Mouse (Mus musculus): ENCODE measurements around the gene Gse1. TPM values are rescaled to one million over a fixed set of nuclear protein-coding genes. Genes with fewer than 3 reads are reported as not detected.

Gse1 gene
- total and polyA plus RNA-seq, 3 experiments = 23.6 to 128 (median 66.9) TPM

- TF ChIP-seq MYC (IDR thresholded peaks at IDR 0.05; ENCODE audit: low read depth, low read length) = 0 out of 2 replicates have a peak, but pooled peaks have one; percentile 18
- TF ChIP-seq MEF2A (IDR thresholded peaks at IDR 0.05; ENCODE audit: extremely low read depth, insufficient replicate concordance, low read depth, low read length, poor library complexity, severe bottlenecking) = no peak
- TF ChIP-seq SIN3A (IDR thresholded peaks at IDR 0.05; ENCODE audit: low read length) = peak; percentile 80
- TF ChIP-seq MXI1 (IDR thresholded peaks at IDR 0.05; ENCODE audit: low read depth, low read length) = peak; percentile 83
- TF ChIP-seq NELFE (IDR thresholded peaks at IDR 0.05; ENCODE audit: low read depth, low read length) = 0 out of 2 replicates have a peak, but pooled peaks have one; percentile 9
- no peak; the same call in 1 of the 2 replicates for TF ChIP-seq MAX (IDR thresholded peaks at IDR 0.05; ENCODE audit: low read length)
- TF ChIP-seq HCFC1 (IDR thresholded peaks at IDR 0.05; ENCODE audit: low read depth, low read length) = 0 out of 2 replicates have a peak, but pooled peaks have one; percentile 29
- no peak for TF ChIP-seq E2F4 (IDR thresholded peaks at IDR 0.05; ENCODE audit: borderline replicate concordance, low read depth, low read length)
- no peak for TF ChIP-seq POLR2AphosphoS2 (IDR thresholded peaks at IDR 0.05; ENCODE audit: low read length)
- no peak for TF ChIP-seq BHLHE40 (IDR thresholded peaks at IDR 0.05; ENCODE audit: borderline replicate concordance, low read depth, low read length)
- TF ChIP-seq SMC3 (IDR thresholded peaks at IDR 0.05; ENCODE audit: low read depth, low read length) = no peak
- TF ChIP-seq USF2 (IDR thresholded peaks at IDR 0.05; ENCODE audit: borderline replicate concordance in 1 of 2, insufficient read depth in 1 of 2, low read depth in 1 of 2, low read length in 2 of 2) = no peak
- peak; percentile 55 for TF ChIP-seq RCOR1 (IDR thresholded peaks at IDR 0.05; ENCODE audit: low read depth, low read length)
- no peak for TF ChIP-seq UBTF (IDR thresholded peaks at IDR 0.05; ENCODE audit: borderline replicate concordance, insufficient read depth, low read depth, low read length)
- peak; percentile 34 to 87; a peak in 2 of 4 replicates for TF ChIP-seq EP300 (IDR thresholded peaks at IDR 0.05; ENCODE audit: low read depth in 1 of 2, low read length in 2 of 2)
- no peak for TF ChIP-seq NRF1 (IDR thresholded peaks at IDR 0.05; ENCODE audit: insufficient read depth, low read depth, low read length, poor library complexity, severe bottlenecking)
- no peak for TF ChIP-seq ZKSCAN1 (IDR thresholded peaks at IDR 0.05; ENCODE audit: low read depth, low read length)
These were observed 270.1 kb downstream of the Gse1 start (continued) for GRCm38 (mm10) chr8:120498349-120498831.

- Histone ChIP-seq H3K4me1 (ENCODE audit: control insufficient read depth in 1 of 2, insufficient read depth in 2 of 2, low read length in 2 of 2) (peaks cover 15 to 72% of the 10 kb centered on the region in 2 experiments), H3K9me3 (replicated peaks; ENCODE audit: insufficient read depth, low read length) (no peaks in the 10 kb centered on the region), H3K27me3 (ENCODE audit: control insufficient read depth in 1 of 2, insufficient read depth in 2 of 2, low read length in 2 of 2) (no peaks in the 10 kb centered on the region), H3K27ac (ENCODE audit: control insufficient read depth, low read depth, low read length) (peak overlapping the region; percentile 60), H3K79me2 (ENCODE audit: control insufficient read depth, insufficient read depth, low read length, poor library complexity) (peaks cover 100% of the 10 kb centered on the region), H3K36me3 (ENCODE audit: control insufficient read depth in 1 of 2, insufficient read depth in 2 of 2, low read length in 2 of 2) (peaks cover 0 to 61% of the 10 kb centered on the region in 2 experiments; a peak in 3 of 4 replicates), H3K4me3 (ENCODE audit: control insufficient read depth in 1 of 2, insufficient read depth in 1 of 2, low read depth in 2 of 2, low read length in 2 of 2) (peak overlapping the region; percentile 33 to 50), H3K9ac (ENCODE audit: control insufficient read depth, low read depth, low read length, poor library complexity, severe bottlenecking) (peak overlapping the region; percentile 50)
- 0 out of 2 replicates have a peak, but pooled peaks have one; percentile 31 for TF ChIP-seq TCF12 (IDR thresholded peaks at IDR 0.05; ENCODE audit: low read depth, low read length)
- peak; percentile 55; the same call in 1 of the 2 replicates for TF ChIP-seq MXI1 (IDR thresholded peaks at IDR 0.05; ENCODE audit: low read depth, low read length)
- no peak for TF ChIP-seq HCFC1 (IDR thresholded peaks at IDR 0.05; ENCODE audit: low read depth, low read length)
- TF ChIP-seq MEF2A (IDR thresholded peaks at IDR 0.05; ENCODE audit: extremely low read depth, insufficient replicate concordance, low read depth, low read length, poor library complexity, severe bottlenecking) = no peak
- 0 out of 4 replicates have a peak, but pooled peaks of 1 of the 2 experiments have one; percentile 19 for TF ChIP-seq POLR2A (IDR thresholded peaks at IDR 0.05; ENCODE audit: control insufficient read depth in 1 of 2, insufficient read depth in 1 of 2, low read depth in 1 of 2, low read length in 2 of 2, poor library complexity in 1 of 2)
- DNase-seq (ENCODE audit: low read depth, low spot score) = peak; percentile 73
These were observed 270.8 kb downstream of the Gse1 start for GRCm38 (mm10) chr8:120498926-120499605.

Measured in MEL (cell line).